Mouse (Mus musculus) C2C12 (cell line): ENCODE data around the gene Mrps7. TPM values are rescaled to one million over a fixed set of nuclear protein-coding genes. Genes with fewer than 3 reads are reported as not detected.

Experiments used
- H3K27me3 ChIP-seq: one replicate; pipeline ENCODE4 v1.6.1; 2011; ENCODE audit not compliant: control insufficient read depth, insufficient read depth, insufficient read length
- H3K36me3 ChIP-seq: one replicate; pipeline ENCODE4 v1.6.1; 2011; ENCODE audit not compliant: control insufficient read depth, insufficient read depth
- H3K4me3 ChIP-seq: one replicate; pipeline ENCODE4 v1.5.1; 2011; ENCODE audit warnings: mild to moderate bottlenecking, control low read depth; ENCODE audit not compliant: poor library complexity, insufficient read depth, severe bottlenecking
- H3K79me2 ChIP-seq: one replicate; pipeline ENCODE4 v1.6.1; 2011; ENCODE audit not compliant: control insufficient read depth, insufficient read depth
- H3K79me3 ChIP-seq: one replicate; pipeline ENCODE4 v1.6.1; 2011; ENCODE audit warnings: low read depth, control low read depth
- H3ac ChIP-seq: one replicate; pipeline ENCODE3; 2011; ENCODE audit warnings: low read depth; ENCODE audit not compliant: control insufficient read depth, insufficient read length
- CEBPB ChIP-seq: IDR thresholded peaks from one replicate; pipeline ENCODE4 v1.6.1; 2011; ENCODE audit warnings: low read depth, mild to moderate bottlenecking, control low read depth, moderate library complexity
- CTCF ChIP-seq: IDR thresholded peaks from one replicate; pipeline ENCODE4 v1.5.1; 2011; ENCODE audit not compliant: control insufficient read depth, insufficient read depth, insufficient read length
- FOSL1 ChIP-seq: IDR thresholded peaks from one replicate; pipeline ENCODE4 v1.8.0; 2011; ENCODE audit warnings: mild to moderate bottlenecking, low read length; ENCODE audit not compliant: poor library complexity, insufficient read depth, severe bottlenecking
- MAX ChIP-seq: IDR thresholded peaks from one replicate; pipeline ENCODE4 v1.6.1; 2011; ENCODE audit warnings: mild to moderate bottlenecking, control low read depth
- MYOD1 ChIP-seq: IDR thresholded peaks from one replicate; pipeline ENCODE4 v1.6.1; 2011; ENCODE audit warnings: low read depth; ENCODE audit not compliant: control insufficient read depth, insufficient read length
- MYOG ChIP-seq: IDR thresholded peaks from one replicate; pipeline ENCODE4 v1.6.1; 2011; ENCODE audit not compliant: control insufficient read depth, insufficient read length; ENCODE audit errors: extremely low read depth
- USF1 ChIP-seq: IDR thresholded peaks from one replicate; pipeline ENCODE4 v1.6.1; 2011; ENCODE audit warnings: low read depth, mild to moderate bottlenecking, control low read depth, moderate library complexity
- long read RNA-seq, 2 experiments: library from polyadenylated mRNA; unstranded; transcript quantifications; one replicate each; pipeline ENCODE4 v2.0.0; 2019 to 2020
- polyA plus RNA-seq: library from polyadenylated mRNA; unstranded; fragments of >200 nt; fragmentation: generic; extraction: Trizol; gene quantifications from one replicate; pipeline ENCODE4 v1.2.1, GENCODE M21; 2012; ENCODE audit warnings: missing spikeins

Gene Mrps7
- polyA plus RNA-seq, result 79.7 TPM
- long read RNA-seq, experiment 1, transcript Mrps7-201 (5 exons, 1,962 nt), result major isoform, 108 of 117 reads
- long read RNA-seq, experiment 1, partial matches to known transcripts, result 7 of 117 reads
- long read RNA-seq, experiment 1, other reads (novel, unspliced or antisense), result 2 of 117 reads
- long read RNA-seq, experiment 2, transcript Mrps7-201 (5 exons, 1,962 nt), result major isoform, 171 of 187 reads
- long read RNA-seq, experiment 2, partial matches to known transcripts, result 7 of 187 reads
- long read RNA-seq, experiment 2, other reads (novel, unspliced or antisense), result 8 of 187 reads

- Histone ChIP-seq H3K36me3 (peaks cover 46% of the 10 kb centered on the region), H3K4me3 (peak within 1 kb of the TSS; percentile 99), H3K27me3 (no peaks in the 10 kb centered on the region), H3K79me3 (peaks cover 49% of the 10 kb centered on the region), H3K79me2 (peaks cover 76% of the 10 kb centered on the region), H3ac (peak within 1 kb of the TSS; percentile 97)
- TF ChIP-seq CEBPB, result no peak
- TF ChIP-seq MAX, result peak; percentile 99
Measured at GRCm38 (mm10) chr11:115603476-115604303, at the start of gene Mrps7, which contains the start of gene Gga3. TSS of gene Mrps7 (plus strand) at chr11:115603925. TSS of gene Gga3 (minus strand) at chr11:115604051.

GRCm38 (mm10) chr11:115555717-115556116 lies 48.0 kb upstream of the Mrps7 start:
- Histone ChIP-seq H3K79me3 (no peaks in the 10 kb centered on the region), H3K27me3 (no peaks in the 10 kb centered on the region), H3ac (no peak overlapping the region), H3K79me2 (no peaks in the 10 kb centered on the region), H3K4me3 (no peak overlapping the region), H3K36me3 (no peaks in the 10 kb centered on the region)
- TF ChIP-seq CTCF (no peak), FOSL1 (no peak), USF1 (no peak), MAX (no peak), MYOG (no peak), CEBPB (no peak), MYOD1 (no peak)

GRCm38 (mm10) chr11:115563406-115563805 lies 40.3 kb upstream of the Mrps7 start:
- peaks cover 43% of the 10 kb centered on the region for H3K79me2 ChIP-seq
- peaks cover 37% of the 10 kb centered on the region for H3K79me3 ChIP-seq
- H3ac ChIP-seq, result no peak overlapping the region
- TF ChIP-seq MYOG (no peak), CTCF (no peak), FOSL1 (no peak), USF1 (no peak), MYOD1 (no peak), CEBPB (no peak), MAX (no peak)
- no peaks in the 10 kb centered on the region for H3K27me3 ChIP-seq
- H3K36me3 ChIP-seq, result peaks cover 33% of the 10 kb centered on the region
- H3K4me3 ChIP-seq, result no peak overlapping the region

- Histone ChIP-seq H3K4me3 (peak within 1 kb of the TSS; percentile 90), H3K36me3 (peaks cover 41% of the 10 kb centered on the region), H3K27me3 (no peaks in the 10 kb centered on the region), H3ac (peak within 1 kb of the TSS; percentile 99), H3K79me2 (peaks cover 51% of the 10 kb centered on the region), H3K79me3 (peaks cover 45% of the 10 kb centered on the region)
- TF ChIP-seq FOSL1 (no peak), MYOD1 (peak; percentile 35), MAX (peak; percentile 100)
Measured at GRCm38 (mm10) chr11:115564064-115564809, 39.5 kb upstream of the Mrps7 start, which contains the start of gene Nup85. TSS of gene Nup85 (plus strand) at chr11:115564434.

- peak overlapping the region; percentile 99 for H3ac ChIP-seq
- peaks cover 58% of the 10 kb centered on the region for H3K79me2 ChIP-seq
- peaks cover 48% of the 10 kb centered on the region for H3K79me3 ChIP-seq
- H3K4me3 ChIP-seq, result peak overlapping the region; percentile 90
- no peak for TF ChIP-seq MAX
- no peak for TF ChIP-seq MYOG
- no peak for TF ChIP-seq USF1
- TF ChIP-seq CEBPB, result no peak
- TF ChIP-seq CTCF, result no peak
- TF ChIP-seq FOSL1, result no peak
- no peak for TF ChIP-seq MYOD1
- H3K36me3 ChIP-seq, result peaks cover 48% of the 10 kb centered on the region
- H3K27me3 ChIP-seq, result no peaks in the 10 kb centered on the region
Measured at GRCm38 (mm10) chr11:115564961-115565360, 38.8 kb upstream of the Mrps7 start.
